Mouse (Mus musculus) mouse embryonic stem cell (cell line): ENCODE data around the gene Ccnk.

Experiments used
- in situ Hi-C, 2 experiments: fragments of 300-500 bp; cut with MboI; formaldehyde crosslinking; loops; 1 replicate in 1 of 2; 3 replicates in 1 of 2; pipeline ENCODE4 v1.14.3; 2019 to 2020; ENCODE audit warnings: low sequenced_read_pairs in 2 of 2, low pct_unique_long_range_greater_than_20kb in 1 of 2, mixed read lengths in 1 of 2; ENCODE audit not compliant: unreplicated experiment in 1 of 2

The Ccnk gene

DNA sequence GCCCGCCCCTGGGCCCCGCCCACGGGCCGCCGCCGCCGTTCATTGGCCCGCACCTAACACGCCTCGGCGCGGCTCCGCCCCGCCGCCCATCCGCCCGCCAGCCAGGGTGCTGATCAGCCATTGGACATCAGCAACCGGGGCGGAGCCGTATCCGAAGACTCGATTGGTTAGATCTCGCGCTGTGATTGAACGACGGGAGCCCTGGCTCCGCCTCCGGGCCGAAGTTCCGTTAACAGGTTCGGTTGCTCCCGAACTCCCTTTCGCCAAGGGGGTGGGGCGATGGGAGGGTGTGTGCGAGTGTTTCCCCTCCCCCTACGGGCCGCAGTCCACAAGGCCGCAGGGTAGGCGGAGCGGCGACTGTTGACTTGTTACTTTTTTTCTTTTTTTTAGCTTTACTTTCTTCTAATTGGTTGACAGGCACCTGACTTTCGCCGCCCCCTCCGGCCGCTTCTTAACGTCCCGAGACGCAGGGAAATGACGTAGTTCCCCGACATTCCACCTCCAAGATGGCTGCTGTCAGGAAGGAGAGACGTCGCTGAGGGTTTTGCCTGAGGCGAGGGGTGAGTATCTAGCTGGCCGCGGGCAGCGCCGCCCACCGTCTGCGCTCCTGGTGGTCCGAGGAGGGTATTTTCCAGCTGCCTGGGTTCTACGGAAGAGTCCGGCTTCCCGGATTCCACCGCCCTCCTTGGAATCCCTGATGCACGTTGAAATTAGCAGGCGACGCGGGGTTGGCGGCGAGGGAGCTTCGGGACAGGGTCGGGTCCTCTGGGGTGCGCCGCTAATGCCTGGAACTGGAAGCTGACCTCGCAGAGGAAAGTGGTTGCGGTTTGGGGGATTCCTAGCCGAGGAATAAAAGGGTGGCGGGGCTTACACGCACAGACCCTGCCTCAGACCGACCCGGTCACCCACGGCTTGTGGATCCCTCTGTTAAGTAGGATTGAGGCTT is at the start of gene Ccnk:
Gene Ccnk, plus strand, starts transcription at position 259 of the 946 bp plus-strand sequence.
- in situ Hi-C loops, result no loop called here

DNA sequence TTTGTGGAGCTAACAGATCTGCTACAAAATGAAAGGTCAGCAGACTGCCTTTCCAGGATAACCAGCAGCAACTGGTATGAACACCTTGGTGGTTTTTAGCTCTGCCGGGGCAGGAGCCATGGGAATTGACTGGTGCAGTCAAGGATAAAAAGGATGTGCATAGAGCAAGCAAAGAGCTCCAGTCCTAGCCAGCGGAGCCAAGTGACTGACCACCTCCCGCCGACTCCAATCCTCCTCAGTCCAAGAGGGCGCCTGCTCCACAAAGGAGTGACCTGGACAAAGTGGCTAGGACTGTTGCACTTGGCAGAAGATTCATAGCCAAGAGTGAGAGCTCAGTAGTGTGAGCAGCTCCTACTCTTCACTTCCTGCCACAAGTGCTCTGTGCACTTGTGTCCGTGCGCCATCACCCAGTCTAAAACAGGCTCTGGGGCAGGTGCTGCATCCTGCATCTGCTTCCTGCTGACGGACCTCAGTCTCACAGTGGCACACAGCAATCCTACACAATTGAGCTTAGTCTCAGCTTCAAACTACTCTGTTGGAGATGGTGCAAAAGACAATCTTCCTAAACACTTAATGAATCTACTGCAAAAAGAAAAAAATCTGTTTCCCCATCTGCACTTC is 46.8 kb upstream of the Ccnk start:
- in situ Hi-C loops, result no loop called here

DNA sequence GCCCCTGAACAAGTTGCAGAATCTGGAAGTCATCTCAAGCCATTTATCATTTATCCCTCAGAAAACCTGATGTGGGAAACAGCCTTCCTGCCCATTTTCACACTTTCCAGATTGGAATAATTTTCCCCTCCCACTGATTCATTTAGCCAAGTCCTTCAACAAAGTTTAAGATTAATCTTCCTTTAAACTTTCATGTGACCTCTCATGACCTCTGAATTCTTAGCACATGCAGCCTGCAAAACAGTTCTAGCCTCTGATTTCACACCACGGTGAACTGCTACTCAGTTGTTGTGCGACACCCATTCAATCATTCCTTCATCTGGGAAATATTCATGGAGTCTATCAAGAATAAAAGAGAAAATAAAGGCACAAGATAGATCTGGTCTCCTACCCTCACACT is 46.2 kb upstream of the Ccnk start:
- in situ Hi-C loops, result no loop called here

DNA sequence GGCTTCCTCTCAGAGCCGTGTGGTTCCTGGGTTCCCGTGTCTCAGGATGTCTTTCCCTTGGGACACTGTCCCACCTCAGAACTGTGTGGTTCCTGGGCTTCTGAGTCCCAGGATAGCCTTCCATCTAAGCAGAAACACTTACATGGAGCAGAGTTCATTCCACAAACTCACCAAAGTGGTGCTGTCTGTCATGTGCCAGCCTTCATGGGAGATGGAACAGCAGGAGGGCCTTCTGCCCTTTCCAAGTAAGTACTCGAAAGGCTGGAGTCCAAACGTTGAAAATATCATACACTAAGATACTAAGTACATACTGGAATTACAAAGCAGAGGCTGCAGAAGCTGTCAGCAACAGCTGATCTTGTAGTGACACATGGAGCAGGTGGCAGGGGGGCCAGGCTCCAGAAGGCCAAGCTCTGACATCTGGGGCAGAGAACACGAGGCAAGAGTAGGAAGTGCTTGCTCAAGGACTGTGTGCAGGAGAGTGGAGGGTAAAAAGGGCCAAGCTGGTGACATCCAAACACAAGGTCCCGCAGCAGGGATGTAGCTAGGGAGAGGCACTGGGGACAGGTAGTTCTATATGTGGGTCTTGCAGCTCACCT is 43.7 kb upstream of the Ccnk start:
- in situ Hi-C loops, result no loop called here

DNA sequence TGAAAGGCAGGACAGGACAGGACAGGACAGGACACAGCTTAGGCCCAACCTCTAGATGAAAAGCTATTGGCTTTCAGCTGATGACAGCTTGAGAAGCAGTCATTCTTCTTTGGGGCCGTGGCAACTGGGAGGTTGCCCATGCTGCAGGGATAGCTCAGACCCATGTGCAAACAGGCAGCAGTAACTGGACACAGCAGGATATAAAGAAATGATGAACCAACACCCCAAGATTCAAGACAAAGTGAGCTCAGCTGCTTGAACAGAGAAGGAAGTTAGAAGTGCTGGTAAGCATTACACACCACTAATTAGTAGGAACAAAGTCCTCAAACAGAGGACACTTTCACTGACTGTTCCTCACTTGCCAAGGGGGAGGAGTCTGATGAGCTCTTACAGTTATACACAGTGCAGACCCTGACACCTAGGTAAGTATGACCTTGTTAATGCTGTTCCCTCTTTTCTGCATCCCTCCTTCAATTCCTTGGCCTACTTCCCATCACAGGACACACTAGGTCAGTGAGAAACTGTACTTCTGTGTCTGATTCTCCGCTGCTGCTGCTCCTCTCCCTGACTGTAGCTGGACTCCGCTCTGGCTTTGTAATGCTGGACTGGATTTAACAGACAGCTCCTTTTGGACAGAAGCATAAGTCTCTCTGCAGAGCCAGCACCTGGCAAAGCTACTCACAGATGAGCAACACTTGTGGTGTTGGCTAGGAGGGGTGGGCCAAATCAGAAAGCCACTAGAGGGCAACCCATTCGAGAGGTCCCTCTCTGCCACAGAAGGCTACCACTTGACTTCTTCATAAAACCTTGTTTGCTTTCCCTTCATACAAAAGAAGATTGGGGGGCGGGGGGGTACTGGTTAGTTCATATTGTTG is 35.5 kb upstream of the Ccnk start:
- in situ Hi-C loops, result no loop called here

DNA sequence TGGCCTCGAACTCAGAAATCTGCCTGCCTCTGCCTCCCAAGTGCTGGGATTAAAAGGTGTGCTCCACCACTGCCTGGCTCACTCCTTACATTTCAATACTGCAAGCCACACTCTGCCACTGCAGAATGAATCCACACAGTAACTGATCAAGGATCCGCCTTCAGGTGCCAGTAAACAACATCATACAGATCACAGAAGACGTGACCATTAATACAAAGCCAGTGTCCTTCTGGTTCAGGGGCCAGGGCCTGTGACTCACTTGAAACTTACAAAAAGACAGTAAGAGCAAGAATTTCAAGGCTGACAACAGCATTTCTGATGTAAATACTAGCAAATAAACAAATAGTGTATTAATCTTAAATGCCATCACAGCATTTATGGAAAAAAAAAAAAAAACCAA is 34.2 kb upstream of the Ccnk start:
- in situ Hi-C loops, result no loop called here

DNA sequence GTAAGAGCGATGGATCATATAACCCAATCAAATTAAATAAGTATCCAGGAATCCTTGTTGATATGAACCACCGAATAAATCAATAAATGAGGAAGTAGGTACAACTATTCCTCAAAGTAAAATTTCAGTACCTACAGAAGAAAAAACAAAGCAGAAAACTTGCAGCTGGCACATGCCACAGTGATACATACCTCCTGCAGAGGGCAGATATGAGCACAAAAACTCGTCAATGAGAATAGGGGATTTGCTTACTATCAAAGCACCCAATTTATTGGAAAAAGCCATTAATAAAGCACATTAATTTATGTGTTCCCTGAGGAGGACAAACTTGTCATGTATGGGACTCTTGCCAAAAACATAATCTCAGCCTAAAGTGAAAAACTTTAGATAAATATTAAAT is 29.6 kb upstream of the Ccnk start:
- in situ Hi-C loops, result no loop called here

DNA sequence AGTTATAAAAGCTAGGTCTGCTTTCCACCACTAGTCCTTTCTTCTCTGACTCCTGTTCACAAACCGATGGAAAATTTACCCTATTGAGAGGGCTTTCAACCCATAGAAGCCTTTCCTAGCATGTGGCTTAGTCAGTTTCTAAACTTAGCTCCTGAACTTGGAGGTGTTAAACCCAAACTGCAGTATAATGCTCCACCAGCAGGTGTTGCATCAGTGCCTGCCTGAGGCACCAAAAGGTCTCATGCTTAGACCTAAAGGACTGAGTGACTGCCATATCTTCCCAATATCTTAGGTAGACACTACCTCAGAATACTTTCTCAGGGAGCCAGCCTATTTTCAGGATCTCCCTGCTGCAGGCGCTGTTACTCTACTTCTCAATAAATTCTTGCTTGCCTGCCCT is 26.6 kb upstream of the Ccnk start:
- in situ Hi-C loops, result no loop called here

DNA sequence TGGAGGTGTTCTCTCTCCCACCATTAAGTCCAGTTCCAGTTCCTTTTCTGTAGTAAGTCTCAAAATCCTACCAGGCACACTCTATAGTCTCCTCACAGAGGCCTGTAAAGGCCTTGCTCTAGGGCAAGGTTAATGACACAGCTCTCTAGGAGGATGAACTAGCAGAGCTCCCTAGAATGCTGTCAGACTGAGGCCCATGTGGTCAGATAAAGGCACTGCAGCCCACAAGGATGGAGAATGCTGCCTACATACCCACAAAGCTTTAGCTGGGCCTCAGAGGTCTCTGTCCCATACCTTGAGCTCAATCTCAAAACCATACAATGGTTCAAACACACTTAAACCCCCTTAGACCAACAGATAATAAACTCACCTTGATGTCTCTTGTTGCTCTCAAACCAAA is 19.5 kb upstream of the Ccnk start:
- in situ Hi-C loops, result no loop called here

DNA sequence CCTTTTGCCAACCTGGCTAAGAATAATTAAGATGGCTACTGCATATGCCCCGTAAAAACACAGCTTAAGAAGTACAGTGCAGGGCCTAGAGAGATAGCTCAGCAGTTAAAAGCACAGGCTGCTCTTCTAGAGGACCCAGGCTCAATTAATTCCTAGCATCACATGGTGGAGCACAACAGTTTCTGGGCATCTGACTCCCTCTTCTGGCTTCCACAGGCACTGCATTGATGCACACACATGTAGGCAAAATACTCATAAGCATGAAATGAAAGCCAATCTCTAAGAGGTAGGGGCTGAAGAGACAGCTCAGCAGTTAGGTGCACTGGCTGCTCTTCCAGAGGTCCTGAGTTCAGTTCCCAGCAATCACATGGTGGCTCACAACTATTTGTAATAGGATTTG is 17.3 kb upstream of the Ccnk start:
- in situ Hi-C loops, result no loop called here

DNA sequence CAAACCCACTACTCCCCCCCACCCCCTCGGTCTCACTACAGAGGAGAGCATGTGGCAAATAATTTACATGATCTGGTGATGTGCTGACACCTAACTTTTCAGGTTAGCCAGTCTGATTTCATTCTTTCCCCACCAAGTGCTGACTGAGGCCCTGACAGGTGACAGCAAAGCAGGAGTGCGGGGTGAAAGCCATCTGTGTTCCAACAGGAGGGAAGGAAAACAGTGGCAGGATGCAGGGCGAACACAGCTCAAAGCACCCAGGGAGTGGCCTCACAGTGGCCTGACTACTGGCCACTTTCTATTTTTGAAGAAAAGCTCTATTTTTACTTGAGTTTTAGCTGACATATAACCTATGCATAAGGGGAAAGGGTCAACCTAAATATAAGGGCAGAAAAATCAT is 15.7 kb upstream of the Ccnk start:
- in situ Hi-C loops, result no loop called here

DNA sequence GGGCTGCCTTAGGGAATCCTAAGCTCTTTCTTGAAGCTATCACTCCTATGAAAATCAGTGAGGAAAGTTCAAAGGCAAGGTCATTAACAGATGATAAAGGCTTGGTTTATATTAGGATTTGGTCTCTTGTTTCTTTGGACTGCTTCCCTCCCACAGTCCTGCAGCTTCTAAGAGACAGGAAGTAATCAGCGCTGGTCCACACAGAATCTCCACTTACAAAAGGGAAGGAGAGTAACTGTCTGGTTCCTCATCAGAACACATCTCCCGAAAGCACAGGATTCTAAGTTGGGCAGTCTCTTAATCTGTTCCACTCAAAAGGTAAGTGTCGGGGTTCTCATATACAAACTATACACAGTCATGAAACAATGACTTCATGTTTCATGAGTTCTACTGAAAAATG is 10.5 kb upstream of the Ccnk start:
- in situ Hi-C loops, result no loop called here

DNA sequence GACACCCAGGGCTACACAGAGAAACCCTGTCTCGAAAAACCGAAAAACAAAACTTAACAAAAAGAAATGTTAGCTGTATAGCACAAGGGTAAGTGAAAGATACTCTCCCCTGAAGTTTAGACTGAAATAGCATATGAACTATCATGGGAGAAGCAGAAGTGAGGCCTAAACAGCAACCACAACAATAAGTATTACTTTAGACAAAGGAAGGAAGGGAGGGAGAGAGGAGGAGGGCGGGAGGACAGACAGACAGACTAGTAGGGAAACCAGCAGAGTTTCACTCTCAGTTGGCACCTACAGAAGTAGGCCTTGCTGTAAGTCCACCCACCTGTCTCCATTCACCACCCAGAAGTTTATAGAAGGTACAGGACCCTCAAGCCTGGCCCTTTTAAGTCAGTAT is 8.9 kb upstream of the Ccnk start:
- in situ Hi-C loops, result no loop called here

DNA sequence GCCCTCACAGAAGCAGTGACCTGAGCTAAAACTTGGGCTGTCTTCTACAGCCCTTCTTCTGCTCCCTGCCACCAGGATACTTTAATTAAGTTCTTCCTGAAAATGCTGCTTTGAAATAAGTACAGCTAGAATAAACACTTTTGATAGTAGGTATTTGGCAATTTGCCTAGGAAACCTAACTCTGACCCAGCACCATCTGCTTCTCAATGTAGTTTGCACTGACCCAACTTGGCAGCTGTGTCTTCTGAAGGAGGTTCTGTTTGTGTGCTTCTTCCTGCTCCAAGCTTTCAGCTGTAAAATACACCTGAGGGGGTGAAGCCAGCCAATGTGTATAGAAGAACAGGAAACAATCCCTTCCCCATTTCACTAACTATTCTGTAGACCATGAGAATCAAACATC is 8.0 kb upstream of the Ccnk start:
- in situ Hi-C loops, result no loop called here

DNA sequence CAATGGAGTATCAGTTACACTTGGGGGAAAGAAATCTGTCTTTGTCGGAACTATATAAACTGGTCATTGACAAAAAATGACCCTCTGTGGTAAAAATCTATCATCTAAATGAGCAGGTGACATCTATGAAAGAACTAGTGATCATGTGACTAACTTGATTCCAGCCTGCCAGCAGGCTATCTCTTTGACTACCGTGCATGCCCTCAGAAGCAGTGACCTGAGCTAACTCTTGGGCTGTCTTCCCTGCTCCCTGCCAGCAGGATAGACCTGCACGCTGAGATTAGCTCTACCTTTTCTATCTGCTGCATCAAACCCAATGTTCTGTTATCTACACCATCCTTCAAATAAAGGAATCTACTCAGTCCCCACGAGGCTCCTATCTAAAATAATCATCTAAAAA is 6.7 kb upstream of the Ccnk start:
- in situ Hi-C loops, result no loop called here

DNA sequence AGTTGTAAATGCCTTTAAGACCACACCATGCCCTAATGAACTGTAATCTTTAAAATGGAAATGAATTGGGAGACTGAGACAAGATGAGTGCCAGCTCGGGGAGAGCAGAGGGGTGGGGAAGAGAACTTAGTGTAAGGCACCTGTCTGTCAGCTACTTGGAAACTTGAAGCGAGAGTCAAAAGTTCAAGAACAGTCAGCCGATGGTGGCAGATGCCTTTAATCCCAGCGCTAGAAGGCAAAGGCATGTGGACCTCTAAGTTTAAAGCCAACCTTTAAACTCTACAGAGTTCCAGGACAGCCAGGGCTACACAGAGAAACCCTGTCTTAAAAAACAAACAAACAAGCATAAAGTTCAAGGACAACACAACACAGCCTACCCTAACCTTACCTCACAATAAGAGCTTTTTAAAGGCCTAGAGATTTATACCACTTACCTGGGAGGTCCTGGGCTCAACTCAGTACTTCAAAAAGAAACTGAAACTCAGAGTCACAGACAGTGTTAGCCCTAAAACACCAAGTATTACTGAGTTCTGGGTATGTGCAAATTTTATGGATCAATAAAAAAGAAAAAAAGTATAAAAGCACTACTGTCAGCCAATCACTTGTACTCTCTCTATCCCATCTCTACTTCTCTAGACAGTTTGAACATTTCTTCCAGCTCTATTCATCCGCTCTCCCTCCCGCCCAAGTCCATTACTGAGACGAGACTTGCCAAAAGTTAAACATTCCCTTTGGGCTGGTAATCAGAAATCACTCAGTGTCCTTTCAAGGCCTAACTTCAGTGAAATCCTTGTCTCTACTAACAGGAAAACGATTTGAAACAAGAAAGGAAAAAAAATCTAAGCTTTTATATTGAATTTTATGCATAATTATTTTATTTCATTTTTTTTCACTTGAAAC is 4.5 kb upstream of the Ccnk start:
- in situ Hi-C loops, result no loop called here

DNA sequence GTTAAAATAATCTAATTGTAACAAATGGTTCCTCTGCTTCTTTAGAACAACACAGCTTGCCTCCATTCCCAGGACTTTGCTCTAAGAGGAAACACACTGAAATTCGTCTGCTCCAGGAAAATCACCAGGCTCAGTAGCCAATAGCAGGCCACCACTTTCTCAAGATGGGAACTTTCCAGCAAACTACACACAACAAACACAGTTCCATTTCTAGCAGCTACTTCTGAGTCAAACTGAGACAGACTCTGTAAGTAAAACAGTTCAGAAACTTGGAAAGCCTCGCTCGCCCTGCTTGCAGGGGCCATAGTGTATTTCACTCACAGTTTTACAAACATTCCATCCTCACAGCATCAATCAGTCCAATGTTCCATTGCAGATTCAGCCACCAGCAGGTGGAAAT is 3.0 kb upstream of the Ccnk start:
- in situ Hi-C loops, result no loop called here
